Mouse (Mus musculus) embryonic facial prominence, embryonic 15.5 days (tissue): Measurements from ENCODE around the gene Pxylp1. TPM values are rescaled to one million over a fixed set of nuclear protein-coding genes. Genes with fewer than 3 reads are reported as not detected.
"Not testable (repeated sequence)": the region's sequence is repeated elsewhere in the genome, so short reads cannot be mapped to it uniquely, and the experiment has no call there.

ENCODE experiments used
- ATAC-seq: fragments of 200-750 bp; cut with Nextera tagmentation; 2 replicates; pipeline ENCODE4 v1.8.0; 2017; ENCODE audit warnings: low read depth, moderate TSS enrichment; ENCODE audit not compliant: insufficient number of reproducible peaks, low FRiP score, low TSS enrichment
- H3K27ac ChIP-seq: fragments of 300-500 bp; sonication (generic); replicated peaks from 2 replicates; pipeline ENCODE4 v1.5.1; 2015; ENCODE audit warnings: mild to moderate bottlenecking, inconsistent platforms
- H3K27me3 ChIP-seq: fragments of 300-500 bp; sonication (generic); 2 replicates; pipeline ENCODE4 v1.6.1; 2015; ENCODE audit warnings: inconsistent platforms
- H3K36me3 ChIP-seq: fragments of 300-500 bp; sonication (generic); 2 replicates; pipeline ENCODE4 v1.6.1; 2015; ENCODE audit warnings: mild to moderate bottlenecking, inconsistent platforms
- H3K4me1 ChIP-seq: fragments of 300-500 bp; sonication (generic); 2 replicates; pipeline ENCODE4 v1.6.1; 2015; ENCODE audit warnings: inconsistent platforms
- H3K4me2 ChIP-seq: fragments of 300-500 bp; sonication (generic); replicated peaks from 2 replicates; pipeline ENCODE4 v1.6.1; 2015; ENCODE audit warnings: mild to moderate bottlenecking, inconsistent platforms
- H3K4me3 ChIP-seq: fragments of 300-500 bp; sonication (generic); replicated peaks from 2 replicates; pipeline ENCODE4 v1.5.1; 2015; ENCODE audit warnings: mild to moderate bottlenecking, inconsistent platforms
- H3K9ac ChIP-seq: fragments of 300-500 bp; sonication (generic); 2 replicates; pipeline ENCODE4 v1.6.1; 2015; ENCODE audit warnings: inconsistent platforms
- H3K9me3 ChIP-seq: fragments of 300-500 bp; sonication (generic); replicated peaks from 2 replicates; pipeline ENCODE4 v1.6.1; 2016; ENCODE audit warnings: inconsistent platforms
- WGBS: fragments of 180-500 bp; shearing (Covaris S2); methylation state at CpG from one replicate; pipeline ENCODE4 v1.1.7; 2015; 5-methylcytosine and 5-hydroxymethylcytosine counted together
- polyA plus RNA-seq: library from polyadenylated mRNA; unstranded; fragments of >200 nt; fragmentation: Nextera tagmentation; extraction: Ambion mirVana; gene quantifications from 2 replicates; pipeline ENCODE4 v1.2.1, GENCODE M21; 2015

Gene Pxylp1
- 32.7 and 34.4 TPM in 2 replicates for polyA plus RNA-seq

DNA sequence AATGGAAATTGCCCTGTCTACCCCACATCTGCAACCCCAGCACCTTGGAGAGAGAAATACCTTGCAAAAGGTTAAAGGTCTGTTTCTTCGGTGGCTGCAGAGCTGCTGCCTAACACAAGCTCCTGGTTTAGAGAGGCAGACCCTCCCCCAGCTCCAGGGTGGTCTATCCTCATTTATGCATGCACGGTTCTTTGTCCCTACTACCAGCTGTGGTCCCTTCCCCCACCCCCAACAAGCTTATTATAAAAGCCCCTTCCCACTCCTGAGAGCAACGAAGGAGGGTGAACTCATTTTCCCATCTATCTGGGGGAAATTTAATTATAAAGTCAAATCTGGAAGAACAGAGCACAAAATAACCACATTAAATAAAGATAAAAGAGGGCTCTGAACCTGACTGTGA lies at the start of gene Pxylp1:
TSS of gene Pxylp1 (minus strand) at position 124 of the 400 bp plus-strand sequence.
- no peak for ATAC-seq
- Histone ChIP-seq H3K4me1 (peaks cover 12% of the 10 kb centered on the region), H3K9me3 (no peaks in the 10 kb centered on the region), H3K4me3 (no peak within 1 kb of the TSS), H3K4me2 (no peak within 1 kb of the TSS), H3K27ac (no peak within 1 kb of the TSS), H3K27me3 (peaks cover 7% of the 10 kb centered on the region; the same call in 1 of the 2 replicates), H3K9ac (no peak within 1 kb of the TSS), H3K36me3 (no peaks in the 10 kb centered on the region)
- 15% methylated on average over 3 of the region's 3 CpGs for WGBS

DNA sequence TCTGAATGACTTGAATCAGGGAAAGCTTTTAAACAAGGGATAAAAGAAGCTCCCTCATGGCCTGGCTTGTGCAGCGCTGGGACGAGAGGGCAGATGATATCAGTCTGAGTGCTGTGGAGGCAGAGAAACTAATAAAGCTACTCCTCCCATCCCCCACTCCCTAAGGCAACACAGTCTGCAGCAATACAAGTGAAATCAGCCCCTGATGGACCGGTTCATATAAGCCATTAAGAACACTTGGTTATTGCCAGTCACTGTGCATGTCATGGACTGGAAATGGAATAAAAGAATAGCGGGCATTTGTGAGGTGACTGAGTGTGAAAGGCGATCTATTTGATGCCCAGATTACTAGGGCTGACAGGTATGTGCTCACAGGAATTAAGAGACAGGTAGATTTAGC lies 46.4 kb upstream of the Pxylp1 start:
- no peaks in the 10 kb centered on the region for H3K27me3 ChIP-seq
- ATAC-seq: no peak
- H3K4me2 ChIP-seq: no peak overlapping the region
- no peak overlapping the region for H3K4me3 ChIP-seq
- no peaks in the 10 kb centered on the region for H3K36me3 ChIP-seq
- WGBS: 53% methylated on average over 5 of the region's 5 CpGs
- no peak overlapping the region for H3K9ac ChIP-seq
- no peak overlapping the region for H3K27ac ChIP-seq
- H3K9me3 ChIP-seq: no peaks in the 10 kb centered on the region
- no peaks in the 10 kb centered on the region for H3K4me1 ChIP-seq

DNA sequence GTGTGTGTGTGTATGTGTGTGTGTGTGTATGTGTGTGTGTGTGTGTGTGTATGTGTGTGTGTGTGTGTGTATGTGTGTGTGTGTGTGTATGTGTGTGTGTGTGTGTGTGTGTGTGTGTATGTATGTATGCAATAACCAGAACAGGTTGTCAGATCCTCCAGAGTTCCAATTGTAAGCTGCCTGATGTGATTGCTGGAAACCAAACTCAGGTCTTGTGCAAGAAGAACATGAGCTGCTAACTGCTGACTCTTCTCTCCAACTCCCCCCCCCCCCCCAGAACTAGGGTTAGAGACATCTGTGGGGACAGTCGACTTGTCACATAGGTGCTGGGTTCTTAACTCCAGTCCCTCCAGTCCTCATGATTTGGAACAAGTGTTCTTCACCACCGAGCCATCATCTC lies 44.0 kb upstream of the Pxylp1 start:
- H3K9ac ChIP-seq, H3K4me1 ChIP-seq, H3K9me3 ChIP-seq, H3K27ac ChIP-seq, H3K4me3 ChIP-seq, H3K36me3 ChIP-seq, ATAC-seq, H3K27me3 ChIP-seq, H3K4me2 ChIP-seq: not testable (repeated sequence)
- WGBS: 94% methylated on average over 2 of the region's 2 CpGs

GRCm38 (mm10) chr9:96935556-96936300 lies 43.3 kb upstream of the Pxylp1 start:
- H3K4me3 ChIP-seq: no peak overlapping the region
- no peak overlapping the region for H3K4me2 ChIP-seq
- 56% methylated on average over 15 of the region's 15 CpGs for WGBS
- H3K27ac ChIP-seq: no peak overlapping the region
- no peaks in the 10 kb centered on the region for H3K36me3 ChIP-seq
- no peaks in the 10 kb centered on the region for H3K9me3 ChIP-seq
- no peaks in the 10 kb centered on the region for H3K4me1 ChIP-seq
- ATAC-seq: no peak
- no peaks in the 10 kb centered on the region for H3K27me3 ChIP-seq
- H3K9ac ChIP-seq: no peak overlapping the region

GRCm38 (mm10) chr9:96934816-96935215 lies 42.3 kb upstream of the Pxylp1 start:
- Histone ChIP-seq H3K9me3 (no peaks in the 10 kb centered on the region), H3K36me3 (no peaks in the 10 kb centered on the region), H3K27me3 (no peaks in the 10 kb centered on the region), H3K4me3 (no peak overlapping the region), H3K4me1 (no peaks in the 10 kb centered on the region), H3K4me2 (no peak overlapping the region), H3K27ac (no peak overlapping the region), H3K9ac (no peak overlapping the region)
- 72% methylated on average over 3 of the region's 3 CpGs for WGBS
- ATAC-seq: no peak

DNA sequence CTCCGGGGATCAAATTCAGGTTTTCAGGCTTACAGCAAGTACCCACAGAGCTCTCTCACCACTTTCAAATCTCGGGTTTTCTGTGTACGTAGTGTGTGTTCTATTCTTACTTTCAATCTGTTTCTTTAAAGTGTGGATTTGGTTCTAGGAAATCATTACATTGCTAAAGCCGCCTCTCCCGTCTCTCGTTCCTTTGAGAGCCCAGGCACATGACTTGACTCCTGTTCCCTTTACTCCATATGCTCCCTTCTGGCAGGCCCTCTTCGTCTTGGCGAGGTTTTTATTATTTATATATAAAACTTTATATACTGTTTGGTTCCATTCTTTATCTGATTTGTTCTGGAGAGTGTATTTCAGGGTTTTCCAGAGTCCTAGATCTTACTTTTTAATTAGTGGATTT lies 40.3 kb upstream of the Pxylp1 start:
- Histone ChIP-seq H3K4me1 (no peaks in the 10 kb centered on the region), H3K9me3 (no peaks in the 10 kb centered on the region), H3K36me3 (no peaks in the 10 kb centered on the region), H3K27me3 (no peaks in the 10 kb centered on the region), H3K4me3 (no peak overlapping the region), H3K4me2 (no peak overlapping the region), H3K27ac (no peak overlapping the region), H3K9ac (no peak overlapping the region)
- WGBS: 80% methylated on average over 8 of the region's 8 CpGs
- ATAC-seq: no peak

DNA sequence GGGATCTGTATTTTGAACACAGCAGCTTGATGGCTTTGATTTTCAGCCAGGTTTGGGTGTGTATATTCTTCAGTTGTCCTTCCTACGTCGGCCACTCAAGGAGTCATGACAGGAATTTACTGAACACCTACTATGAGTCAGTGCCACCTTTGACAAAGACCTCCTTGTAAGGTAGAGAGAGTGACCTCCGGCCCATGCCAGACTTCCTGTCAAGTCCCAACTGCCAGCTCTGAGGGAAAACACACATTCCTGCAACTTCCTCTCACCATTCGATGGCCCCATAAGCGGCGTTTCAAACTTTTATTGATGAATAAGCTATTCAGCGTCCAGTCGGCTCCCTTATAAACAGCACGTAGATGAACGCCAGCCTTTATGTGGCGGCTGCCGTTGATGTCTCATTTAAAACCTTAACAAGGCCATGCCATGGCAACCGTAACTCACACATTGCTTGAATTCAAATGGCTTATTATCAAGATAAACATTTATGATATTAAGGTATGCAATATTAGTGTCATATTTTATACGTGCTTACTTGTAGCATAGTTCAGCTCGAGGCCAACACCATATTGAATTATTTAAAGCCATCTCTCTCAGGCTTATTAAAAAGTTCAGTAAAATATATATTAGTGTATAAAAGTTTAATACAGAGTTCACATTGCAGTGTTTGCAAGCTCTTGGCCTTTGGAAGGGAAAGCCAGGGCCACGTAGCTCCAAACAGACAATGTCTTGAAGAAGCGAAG lies 31.3 kb upstream of the Pxylp1 start:
- Histone ChIP-seq H3K4me2 (no peak overlapping the region), H3K27ac (no peak overlapping the region)

DNA sequence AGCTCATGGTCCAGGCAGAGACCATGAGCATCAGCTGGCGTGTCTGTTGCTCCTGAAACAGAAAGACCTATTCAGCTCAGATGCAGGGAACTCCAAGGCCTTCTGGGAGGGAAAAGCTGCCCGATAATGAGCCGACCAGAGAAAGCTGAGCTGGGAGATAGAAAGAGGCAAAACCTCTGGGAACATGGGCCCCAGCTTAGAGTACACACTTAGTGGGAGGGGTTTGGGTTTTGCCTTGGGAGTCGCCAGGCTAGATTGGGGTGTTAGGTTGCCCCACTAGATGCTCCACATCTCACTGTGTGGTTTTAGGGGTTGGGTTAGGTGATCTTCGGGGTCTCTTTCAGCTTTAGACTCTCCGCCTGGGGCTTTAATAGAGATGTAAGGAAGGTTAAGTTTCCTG lies 30.6 kb upstream of the Pxylp1 start:
- H3K4me2 ChIP-seq: no peak overlapping the region
- ATAC-seq: peak; percentile 58; the same call in 1 of the 2 replicates

More for the DNA sequence above, 31.3 kb upstream of the Pxylp1 start:
- no peaks in the 10 kb centered on the region for H3K4me1 ChIP-seq
- no peaks in the 10 kb centered on the region for H3K36me3 ChIP-seq
- no peak overlapping the region for H3K9ac ChIP-seq
- no peaks in the 10 kb centered on the region for H3K9me3 ChIP-seq
- ATAC-seq: no peak
- 67% methylated on average over 17 of the region's 17 CpGs for WGBS
- H3K4me3 ChIP-seq: no peak overlapping the region
- H3K27me3 ChIP-seq: no peaks in the 10 kb centered on the region

GRCm38 (mm10) chr9:96916620-96917538 lies 24.4 kb upstream of the Pxylp1 start:
- 36% methylated on average over 27 of the region's 27 CpGs for WGBS

More for the DNA sequence above, 30.6 kb upstream of the Pxylp1 start:
- no peaks in the 10 kb centered on the region for H3K36me3 ChIP-seq
- H3K27me3 ChIP-seq: no peaks in the 10 kb centered on the region
- no peak overlapping the region for H3K4me3 ChIP-seq
- WGBS: 59% methylated on average over 6 of the region's 6 CpGs
- H3K4me1 ChIP-seq: no peaks in the 10 kb centered on the region
- no peaks in the 10 kb centered on the region for H3K9me3 ChIP-seq
- no peak overlapping the region for H3K27ac ChIP-seq
- no peak overlapping the region for H3K9ac ChIP-seq

GRCm38 (mm10) chr9:96916076-96916475 lies 23.6 kb upstream of the Pxylp1 start:
- ATAC-seq: no peak
- H3K27ac ChIP-seq: no peak overlapping the region
- 50% methylated on average over 7 of the region's 7 CpGs for whole genome bisulfite sequencing
- no peak overlapping the region for H3K4me2 ChIP-seq
- H3K27me3 ChIP-seq: no peaks in the 10 kb centered on the region
- H3K4me1 ChIP-seq: no peaks in the 10 kb centered on the region
- no peak overlapping the region for H3K4me3 ChIP-seq
- no peak overlapping the region for H3K9ac ChIP-seq
- no peaks in the 10 kb centered on the region for H3K9me3 ChIP-seq
- no peaks in the 10 kb centered on the region for H3K36me3 ChIP-seq

More at GRCm38 (mm10) chr9:96916620-96917538, 24.4 kb upstream of the Pxylp1 start:
- ATAC-seq: peak; percentile 55; the same call in 1 of the 2 replicates
- no peak overlapping the region for H3K9ac ChIP-seq
- H3K9me3 ChIP-seq: no peaks in the 10 kb centered on the region
- no peaks in the 10 kb centered on the region for H3K4me1 ChIP-seq
- H3K4me2 ChIP-seq: no peak overlapping the region
- H3K4me3 ChIP-seq: no peak overlapping the region
- H3K27ac ChIP-seq: no peak overlapping the region
- no peaks in the 10 kb centered on the region for H3K36me3 ChIP-seq
- no peaks in the 10 kb centered on the region for H3K27me3 ChIP-seq

DNA sequence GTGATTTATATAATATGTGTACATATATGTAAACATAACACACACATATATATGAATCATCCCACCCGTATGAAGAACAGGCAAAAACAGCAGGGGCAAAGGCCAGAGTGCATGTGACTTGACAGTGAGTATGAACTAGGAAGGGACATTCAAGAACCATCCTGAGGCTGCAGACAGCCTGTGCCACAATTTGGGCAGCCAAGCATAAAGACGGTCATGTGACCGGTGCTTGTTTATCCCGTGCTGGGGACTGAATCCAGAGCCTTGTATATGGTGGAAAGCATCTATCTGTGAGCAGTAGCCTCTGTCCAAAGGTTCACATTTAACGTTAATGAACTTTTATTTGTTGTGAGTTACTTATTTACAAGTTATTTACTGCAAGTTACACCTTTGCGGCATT lies 22.4 kb upstream of the Pxylp1 start:
- H3K4me3 ChIP-seq: no peak overlapping the region
- H3K4me2 ChIP-seq: no peak overlapping the region
- no peaks in the 10 kb centered on the region for H3K4me1 ChIP-seq
- H3K27me3 ChIP-seq: no peaks in the 10 kb centered on the region
- H3K36me3 ChIP-seq: no peaks in the 10 kb centered on the region
- no peak overlapping the region for H3K9ac ChIP-seq
- no peak for ATAC-seq
- H3K27ac ChIP-seq: no peak overlapping the region
- WGBS: 80% methylated on average over 6 of the region's 6 CpGs
- no peaks in the 10 kb centered on the region for H3K9me3 ChIP-seq
